Mouse (Mus musculus) limb, embryonic 13.5 days (tissue): ENCODE results near the gene Slc44a5. TPM values are rescaled to one million over a fixed set of nuclear protein-coding genes. Genes with fewer than 3 reads are reported as not detected.

ENCODE experiments used
- ATAC-seq: fragments of 200-750 bp; cut with Nextera tagmentation; 2 replicates; pipeline ENCODE4 v1.8.0; 2017; ENCODE audit warnings: low read depth, moderate number of reproducible peaks, moderate TSS enrichment; ENCODE audit not compliant: low FRiP score
- H3K27ac ChIP-seq: fragments of 300-500 bp; sonication (generic); 2 replicates; pipeline ENCODE4 v1.5.1; 2015; ENCODE audit warnings: inconsistent platforms, mild to moderate bottlenecking, moderate library complexity
- H3K27me3 ChIP-seq: fragments of 300-500 bp; sonication (generic); 2 replicates; pipeline ENCODE4 v1.6.1; 2015; ENCODE audit warnings: mild to moderate bottlenecking, inconsistent platforms
- H3K36me3 ChIP-seq: fragments of 300-500 bp; sonication (generic); 2 replicates; pipeline ENCODE4 v1.6.1; 2015; ENCODE audit warnings: inconsistent platforms, mild to moderate bottlenecking, moderate library complexity
- H3K4me1 ChIP-seq: fragments of 300-500 bp; sonication (generic); 2 replicates; pipeline ENCODE4 v1.6.1; 2015; ENCODE audit warnings: inconsistent platforms
- H3K4me2 ChIP-seq: fragments of 300-500 bp; sonication (generic); replicated peaks from 2 replicates; pipeline ENCODE4 v1.6.1; 2015; ENCODE audit warnings: inconsistent platforms, mild to moderate bottlenecking, moderate library complexity
- H3K4me3 ChIP-seq: fragments of 300-500 bp; sonication (generic); 2 replicates; pipeline ENCODE4 v1.5.1; 2015; ENCODE audit warnings: moderate library complexity, mild to moderate bottlenecking, inconsistent platforms
- H3K9ac ChIP-seq: fragments of 300-500 bp; sonication (generic); 2 replicates; pipeline ENCODE4 v1.6.1; 2015; ENCODE audit warnings: mild to moderate bottlenecking, inconsistent platforms
- H3K9me3 ChIP-seq: fragments of 300-500 bp; sonication (generic); 2 replicates; pipeline ENCODE4 v1.6.1; 2016; ENCODE audit warnings: inconsistent platforms
- WGBS: fragments of 180-500 bp; shearing (Covaris S2); methylation state at CpG from one replicate; pipeline ENCODE4 v1.1.7; 2015; 5-methylcytosine and 5-hydroxymethylcytosine counted together
- polyA plus RNA-seq: library from polyadenylated mRNA; unstranded; fragments of >200 nt; fragmentation: Nextera tagmentation; extraction: Ambion mirVana; gene quantifications from 2 replicates; pipeline ENCODE4 v1.2.1, GENCODE M21; 2015

Gene Slc44a5
- polyA plus RNA-seq, 1 experiment from 2014 or later: 1.0 TPM

DNA sequence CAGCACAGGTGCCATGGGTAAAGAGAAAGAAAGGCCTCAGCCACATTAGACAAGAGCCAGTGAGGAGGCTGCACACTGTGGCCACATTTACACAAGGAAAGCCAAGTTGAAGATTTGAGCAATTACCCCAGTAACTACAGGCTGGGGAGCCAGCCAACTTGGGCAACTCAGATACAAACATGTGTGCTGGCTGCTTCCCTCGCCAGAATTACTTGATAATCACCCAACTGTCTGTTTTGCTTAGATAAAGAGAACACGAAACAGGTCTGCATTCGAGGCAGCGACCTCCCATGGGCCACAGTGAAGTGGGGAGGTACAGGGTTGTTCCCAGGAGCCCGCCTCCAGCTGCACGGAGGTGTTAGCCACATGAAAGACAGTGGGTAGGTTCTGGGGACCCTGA, 324.3 kb downstream of the Slc44a5 start:
- ATAC-seq: no peak
- H3K4me2 ChIP-seq: no peak overlapping the region
- H3K4me1 ChIP-seq: peaks cover 6% of the 10 kb centered on the region; the same call in 1 of the 2 replicates
- H3K27me3 ChIP-seq: peaks cover 47% of the 10 kb centered on the region
- H3K9me3 ChIP-seq: no peaks in the 10 kb centered on the region
- no peaks in the 10 kb centered on the region for H3K36me3 ChIP-seq
- no peak overlapping the region for H3K27ac ChIP-seq
- H3K9ac ChIP-seq: no peak overlapping the region
- WGBS: 46% methylated on average over 6 of the region's 6 CpGs
- H3K4me3 ChIP-seq: no peak overlapping the region

DNA sequence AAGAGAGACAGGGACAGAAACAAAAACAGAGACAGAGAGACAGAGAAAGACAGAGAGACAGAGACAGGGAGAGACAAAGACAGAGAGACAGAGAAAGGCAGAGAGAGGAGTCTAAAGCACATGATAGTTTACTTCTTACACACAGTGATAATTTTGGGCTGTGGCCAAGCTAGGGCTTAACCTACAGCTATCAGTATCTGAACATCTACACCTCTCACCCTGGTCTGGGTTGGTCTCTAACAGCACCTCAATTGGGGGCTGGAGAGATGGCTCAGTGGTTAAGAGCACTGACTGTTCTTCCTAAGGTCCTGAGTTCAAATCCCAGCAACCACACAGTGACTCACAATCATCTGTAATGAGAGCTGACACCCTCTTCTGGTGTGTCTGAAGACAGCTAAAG, 325.3 kb downstream of the Slc44a5 start:
- H3K9me3 ChIP-seq: no peaks in the 10 kb centered on the region
- H3K4me2 ChIP-seq: no peak overlapping the region
- no peak overlapping the region for H3K9ac ChIP-seq
- H3K36me3 ChIP-seq: no peaks in the 10 kb centered on the region
- H3K4me1 ChIP-seq: peaks cover 6% of the 10 kb centered on the region; the same call in 1 of the 2 replicates
- H3K4me3 ChIP-seq: no peak overlapping the region
- H3K27me3 ChIP-seq: peaks cover 37% of the 10 kb centered on the region
- no peak for ATAC-seq
- no peak overlapping the region for H3K27ac ChIP-seq

DNA sequence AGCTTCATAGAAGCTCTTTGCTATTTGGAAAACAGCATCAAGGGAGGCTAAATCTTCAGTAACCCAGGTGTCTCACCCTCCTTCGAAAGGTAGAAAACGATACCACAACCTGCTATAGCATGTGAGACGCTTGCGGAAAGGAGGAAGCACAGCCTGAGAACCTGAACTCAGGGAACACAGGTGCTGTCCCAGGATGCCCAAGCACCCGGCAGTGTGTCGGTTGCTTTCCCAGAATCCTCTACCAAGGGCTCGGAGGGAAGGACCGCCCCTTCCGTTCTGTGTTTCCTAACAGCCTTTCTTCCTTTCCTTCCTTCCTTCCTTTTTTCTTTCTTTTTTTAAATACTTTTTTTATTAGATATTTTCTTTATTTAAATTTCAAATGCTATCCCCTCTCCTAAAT, 326.8 kb downstream of the Slc44a5 start:
- peaks cover 11% of the 10 kb centered on the region for H3K4me1 ChIP-seq
- H3K4me3 ChIP-seq: no peak overlapping the region
- no peak for ATAC-seq
- no peak overlapping the region for H3K4me2 ChIP-seq
- no peaks in the 10 kb centered on the region for H3K9me3 ChIP-seq
- H3K9ac ChIP-seq: no peak overlapping the region
- no peak overlapping the region for H3K27ac ChIP-seq
- no peaks in the 10 kb centered on the region for H3K36me3 ChIP-seq
- H3K27me3 ChIP-seq: peaks cover 28% of the 10 kb centered on the region
- WGBS: 90% methylated on average over 9 of the region's 9 CpGs

GRCm38 (mm10) chr3:154301102-154301501, 327.9 kb downstream of the Slc44a5 start:
- 84% methylated on average over 4 of the region's 4 CpGs for WGBS
- ATAC-seq: no peak
- no peak overlapping the region for H3K4me3 ChIP-seq
- H3K4me1 ChIP-seq: peaks cover 14% of the 10 kb centered on the region
- H3K27ac ChIP-seq: no peak overlapping the region
- H3K27me3 ChIP-seq: peaks cover 30% of the 10 kb centered on the region
- H3K4me2 ChIP-seq: no peak overlapping the region
- no peak overlapping the region for H3K9ac ChIP-seq
- no peaks in the 10 kb centered on the region for H3K9me3 ChIP-seq
- no peaks in the 10 kb centered on the region for H3K36me3 ChIP-seq

DNA sequence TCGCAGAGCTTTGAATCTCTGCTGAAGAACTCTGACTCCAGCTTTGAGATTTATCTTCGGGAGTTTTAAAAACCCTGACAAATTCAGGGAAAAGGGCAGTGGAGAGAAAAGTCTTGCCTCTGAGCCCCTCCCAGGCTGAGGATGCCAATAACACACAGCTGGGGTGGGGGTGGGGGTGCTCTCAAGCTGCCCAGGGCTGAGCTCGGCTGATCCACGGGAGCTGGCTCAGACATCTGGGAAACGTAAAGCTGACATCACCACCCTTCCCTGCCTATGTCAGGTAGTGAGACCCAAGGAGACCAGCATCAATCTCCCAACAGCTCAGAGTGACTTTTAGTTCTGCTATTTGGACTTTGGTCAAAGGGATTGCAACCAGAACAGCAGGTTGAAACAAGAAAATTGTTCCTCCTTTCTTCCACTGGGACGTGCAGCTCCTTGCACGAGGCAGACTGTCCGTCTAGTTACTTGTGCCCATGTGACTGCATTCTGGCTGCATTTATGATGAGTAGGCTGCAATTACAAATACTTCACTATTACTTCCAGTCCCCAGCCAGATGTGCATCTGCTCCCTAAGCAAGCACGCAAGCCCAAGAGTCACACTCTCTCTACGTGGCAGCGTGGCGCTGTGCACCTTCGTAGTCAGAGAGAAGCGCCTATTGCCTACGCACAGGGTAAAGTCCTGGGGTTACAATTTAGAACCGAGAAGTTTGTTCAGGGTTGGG, 332.1 kb downstream of the Slc44a5 start:
- Histone ChIP-seq H3K9me3 (no peaks in the 10 kb centered on the region), H3K27me3 (peaks cover 20% of the 10 kb centered on the region), H3K4me3 (no peak overlapping the region), H3K9ac (no peak overlapping the region), H3K36me3 (no peaks in the 10 kb centered on the region), H3K4me2 (peak overlapping the region; percentile 42), H3K4me1 (peaks cover 14% of the 10 kb centered on the region), H3K27ac (no peak overlapping the region)
- WGBS: 37% methylated on average over 16 of the region's 16 CpGs
- ATAC-seq: no peak

GRCm38 (mm10) chr3:154317651-154318248, 344.5 kb downstream of the Slc44a5 start:
- H3K4me2 ChIP-seq: no peak overlapping the region

More at GRCm38 (mm10) chr3:154317651-154318248, 344.5 kb downstream of the Slc44a5 start:
- 14% methylated on average over 5 of the region's 5 CpGs for WGBS
- no peaks in the 10 kb centered on the region for H3K9me3 ChIP-seq
- ATAC-seq: no peak
- H3K27ac ChIP-seq: no peak overlapping the region
- H3K36me3 ChIP-seq: no peaks in the 10 kb centered on the region
- H3K4me3 ChIP-seq: no peak overlapping the region
- no peak overlapping the region for H3K9ac ChIP-seq
- H3K4me1 ChIP-seq: no peaks in the 10 kb centered on the region
- peaks cover 59% of the 10 kb centered on the region for H3K27me3 ChIP-seq

Other genes with a start within 250 kb of the Slc44a5 start
- gene St6galnac3, start 248.3 kb upstream of the Slc44a5 start, polyA plus RNA-seq: 53.7 and 54.6 TPM in 2 replicates
- gene Asb17, start 129.2 kb upstream of the Slc44a5 start, polyA plus RNA-seq: 0.45 and 0.55 TPM in 2 replicates
- 0.13 and 0.22 TPM in 2 replicates for gene Msh4, start 67.3 kb upstream of the Slc44a5 start, polyA plus RNA-seq
- gene Rabggtb, start 60.4 kb upstream of the Slc44a5 start, polyA plus RNA-seq: 41.5 and 46.7 TPM in 2 replicates
- 57.6 and 61.5 TPM in 2 replicates for gene Acadm, start 28.8 kb upstream of the Slc44a5 start, polyA plus RNA-seq